Mouse (Mus musculus): ENCODE measurements at regions not wholly inside any gene's neighbourhood (a gene's known extent, or its start where the extent isn't known, plus 50 kb on each side); places are given as distances from the start of the nearest gene placed in this dataset.

GRCm38 (mm10) chr3:123754011-123754610 is 63.5 kb upstream of the Ndst3 start:
- Histone ChIP-seq H3K27ac (no peak overlapping the region), H3K4me1 (no peaks in the 10 kb centered on the region), H3K27me3 (ENCODE audit: low read depth, poor library complexity, severe bottlenecking) (no peaks in the 10 kb centered on the region), H3K9me3 (replicated peaks) (no peaks in the 10 kb centered on the region), H3K36me3 (no peaks in the 10 kb centered on the region), H3K4me3 (no peak overlapping the region)
- DNase-seq (ENCODE audit: low spot score), result no peak
- WGBS, result 87% methylated on average over 7 of the region's 7 CpGs

- 84% methylated on average over 1 of the region's 1 CpGs for WGBS
- no peak overlapping the region for H3K27ac ChIP-seq
- no peak for DNase-seq (ENCODE audit: low spot score)
- no peak overlapping the region for H3K4me3 ChIP-seq
- no peaks in the 10 kb centered on the region for H3K9me3 ChIP-seq (replicated peaks)
- no peaks in the 10 kb centered on the region for H3K27me3 ChIP-seq (ENCODE audit: low read depth, poor library complexity, severe bottlenecking)
- H3K4me1 ChIP-seq, result no peaks in the 10 kb centered on the region
- no peaks in the 10 kb centered on the region for H3K36me3 ChIP-seq
Observed at GRCm38 (mm10) chr3:123754927-123755326, 64.3 kb upstream of the Ndst3 start.

- Histone ChIP-seq H3K4me3 (no peak overlapping the region), H3K4me1 (no peaks in the 10 kb centered on the region), H3K27ac (no peak overlapping the region), H3K36me3 (no peaks in the 10 kb centered on the region), H3K27me3 (ENCODE audit: low read depth, poor library complexity, severe bottlenecking) (no peaks in the 10 kb centered on the region), H3K9me3 (replicated peaks) (no peaks in the 10 kb centered on the region)
- WGBS, result 93% methylated on average over 3 of the region's 3 CpGs
- no peak for DNase-seq (ENCODE audit: low spot score)
Observed at GRCm38 (mm10) chr3:123765911-123766556, 75.4 kb upstream of the Ndst3 start.

DNA sequence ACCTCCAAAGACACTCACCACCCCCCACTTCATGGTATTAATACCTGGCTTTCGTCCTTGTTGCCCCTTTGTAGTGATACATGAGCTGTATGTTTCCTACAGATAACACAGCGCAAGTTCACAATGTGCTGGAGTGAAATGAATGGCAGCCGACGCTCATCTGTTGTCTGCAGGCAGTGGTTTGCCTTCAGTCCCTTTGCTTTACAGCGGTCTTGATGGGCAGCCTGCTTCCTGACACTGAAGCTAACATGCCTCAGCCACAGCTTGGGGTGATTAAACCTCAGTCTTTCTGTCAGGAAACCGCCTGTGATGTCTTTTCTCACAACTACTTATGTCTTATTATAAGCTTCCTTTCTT is 75.9 kb upstream of the Ndst3 start:
- Histone ChIP-seq H3K4me1 (no peaks in the 10 kb centered on the region), H3K36me3 (no peaks in the 10 kb centered on the region), H3K9me3 (replicated peaks) (no peaks in the 10 kb centered on the region), H3K27me3 (ENCODE audit: low read depth, poor library complexity, severe bottlenecking) (no peaks in the 10 kb centered on the region), H3K4me3 (no peak overlapping the region), H3K27ac (no peak overlapping the region)
- no peak for DNase-seq (ENCODE audit: low spot score)
- 71% methylated on average over 6 of the region's 6 CpGs for WGBS

GRCm38 (mm10) chr3:123780507-123780906 is 89.9 kb upstream of the Ndst3 start:
- H3K4me3 ChIP-seq, result no peak overlapping the region
- DNase-seq (ENCODE audit: low spot score), result no peak
- H3K27ac ChIP-seq, result no peak overlapping the region
- H3K4me1 ChIP-seq, result no peaks in the 10 kb centered on the region
- H3K36me3 ChIP-seq, result no peaks in the 10 kb centered on the region
- no peaks in the 10 kb centered on the region for H3K9me3 ChIP-seq (replicated peaks)
- no peaks in the 10 kb centered on the region; the same call in 1 of the 2 replicates for H3K27me3 ChIP-seq (ENCODE audit: low read depth, poor library complexity, severe bottlenecking)

GRCm38 (mm10) chr3:123781581-123781980 is 90.9 kb upstream of the Ndst3 start:
- 74% methylated on average over 1 of the region's 1 CpGs for WGBS

DNA sequence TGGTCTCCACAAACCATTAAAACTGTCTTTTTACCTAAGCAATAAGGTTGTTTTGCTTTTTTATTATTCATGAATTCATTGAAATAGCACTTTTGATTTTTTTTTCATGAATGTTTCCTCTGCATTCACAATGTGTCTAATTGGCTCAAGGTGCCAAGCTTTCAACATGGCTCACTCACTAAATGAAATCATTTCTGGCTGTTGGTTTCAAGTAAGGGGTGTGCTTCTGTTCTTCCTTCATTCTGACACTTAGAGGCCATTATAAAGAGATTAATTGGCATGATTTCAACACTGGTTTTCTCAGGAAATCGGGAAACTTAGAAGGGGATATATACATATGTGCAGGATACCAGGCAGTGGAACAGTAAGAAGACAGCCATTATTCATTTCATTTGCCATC is 93.5 kb upstream of the Ndst3 start:
- 83% methylated on average over 1 of the region's 1 CpGs for WGBS
- Histone ChIP-seq H3K4me1 (no peaks in the 10 kb centered on the region), H3K27me3 (ENCODE audit: low read depth, poor library complexity, severe bottlenecking) (no peaks in the 10 kb centered on the region; the same call in 1 of the 2 replicates), H3K36me3 (no peaks in the 10 kb centered on the region), H3K27ac (no peak overlapping the region), H3K4me3 (no peak overlapping the region), H3K9me3 (replicated peaks) (no peaks in the 10 kb centered on the region)
- DNase-seq (ENCODE audit: low spot score), result no peak

More at GRCm38 (mm10) chr3:123781581-123781980, 90.9 kb upstream of the Ndst3 start:
- H3K4me3 ChIP-seq, result no peak overlapping the region
- no peaks in the 10 kb centered on the region for H3K9me3 ChIP-seq (replicated peaks)
- H3K36me3 ChIP-seq, result no peaks in the 10 kb centered on the region
- H3K27me3 ChIP-seq (ENCODE audit: low read depth, poor library complexity, severe bottlenecking), result no peaks in the 10 kb centered on the region; the same call in 1 of the 2 replicates
- DNase-seq (ENCODE audit: low spot score), result no peak
- no peak overlapping the region for H3K27ac ChIP-seq
- H3K4me1 ChIP-seq, result no peaks in the 10 kb centered on the region

DNA sequence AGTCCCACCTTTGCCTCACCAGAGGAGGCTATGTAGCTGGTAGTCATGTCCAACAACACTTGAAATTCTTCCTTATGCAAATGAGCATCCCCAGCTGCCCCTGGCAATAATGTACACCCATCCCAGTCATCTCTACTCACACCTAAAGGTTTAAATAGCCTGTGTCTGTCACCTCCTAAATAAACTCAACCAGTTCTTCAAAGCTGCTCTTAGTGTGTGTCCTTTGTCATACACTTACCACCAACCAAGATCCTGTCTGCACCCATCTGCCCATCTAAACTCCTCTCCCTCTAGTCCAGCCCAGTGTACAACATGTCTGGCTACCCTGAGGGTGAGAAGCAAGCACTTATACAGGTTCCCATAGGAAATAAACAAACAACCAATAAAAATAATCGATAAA is 103.4 kb upstream of the Ndst3 start:
- no peak overlapping the region for H3K4me3 ChIP-seq
- no peak for DNase-seq (ENCODE audit: low spot score)
- no peak overlapping the region for H3K27ac ChIP-seq
- H3K9me3 ChIP-seq (replicated peaks), result no peaks in the 10 kb centered on the region
- no peaks in the 10 kb centered on the region for H3K4me1 ChIP-seq
- no peaks in the 10 kb centered on the region for H3K36me3 ChIP-seq
- H3K27me3 ChIP-seq (ENCODE audit: low read depth, poor library complexity, severe bottlenecking), result no peaks in the 10 kb centered on the region
- 80% methylated on average over 1 of the region's 1 CpGs for WGBS

DNA sequence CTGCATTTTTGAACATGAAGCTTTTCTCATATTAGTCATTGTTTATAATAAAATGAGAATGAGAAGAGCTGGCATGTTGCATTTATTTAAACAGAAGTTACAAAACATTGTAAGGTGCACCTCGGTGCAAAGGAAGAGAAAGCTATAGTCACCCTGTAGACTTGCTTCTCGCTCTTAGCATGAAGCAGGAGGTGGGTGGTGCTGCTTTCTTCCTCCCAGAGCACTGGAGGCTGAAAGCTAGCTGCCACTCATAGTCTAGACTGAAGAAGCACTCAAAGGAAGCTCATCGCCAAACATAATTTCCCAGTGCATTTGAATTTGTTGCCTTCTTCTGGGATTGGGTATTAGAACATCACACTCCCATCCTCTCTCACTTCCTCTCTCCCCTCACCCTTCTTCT is 114.7 kb upstream of the Ndst3 start:
- 89% methylated on average over 3 of the region's 3 CpGs for WGBS
- no peak for DNase-seq (ENCODE audit: low spot score)
- Histone ChIP-seq H3K27me3 (ENCODE audit: low read depth, poor library complexity, severe bottlenecking) (no peaks in the 10 kb centered on the region), H3K4me3 (no peak overlapping the region), H3K36me3 (no peaks in the 10 kb centered on the region), H3K27ac (no peak overlapping the region), H3K9me3 (replicated peaks) (no peaks in the 10 kb centered on the region), H3K4me1 (no peaks in the 10 kb centered on the region)

- no peaks in the 10 kb centered on the region for H3K27me3 ChIP-seq (ENCODE audit: low read depth, poor library complexity, severe bottlenecking)
- DNase-seq (ENCODE audit: low spot score), result no peak
- WGBS, result 84% methylated on average over 1 of the region's 1 CpGs
- H3K4me1 ChIP-seq, result no peaks in the 10 kb centered on the region
- no peaks in the 10 kb centered on the region for H3K9me3 ChIP-seq (replicated peaks)
- no peak overlapping the region for H3K4me3 ChIP-seq
- H3K27ac ChIP-seq, result no peak overlapping the region
- H3K36me3 ChIP-seq, result no peaks in the 10 kb centered on the region
Observed at GRCm38 (mm10) chr3:123806050-123806449, 115.4 kb upstream of the Ndst3 start.

DNA sequence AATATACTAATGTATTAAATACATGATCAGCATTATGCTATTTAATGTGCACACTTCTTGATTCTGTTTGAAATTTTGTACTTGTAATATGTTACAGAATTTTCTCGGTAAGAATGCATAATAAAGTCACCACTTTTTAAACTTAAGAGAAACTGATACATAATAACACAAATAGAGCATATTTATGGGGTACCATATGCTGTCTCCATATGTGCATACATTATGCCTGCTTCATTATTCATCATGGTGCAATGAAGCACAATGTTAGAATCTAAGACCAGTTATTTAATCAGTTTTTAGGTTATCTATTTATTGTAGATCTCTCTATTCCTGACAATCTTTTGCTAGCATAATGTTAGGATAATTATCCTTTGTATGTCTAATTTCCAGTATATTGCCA is 115.9 kb upstream of the Ndst3 start:
- no peaks in the 10 kb centered on the region for H3K9me3 ChIP-seq (replicated peaks)
- H3K27me3 ChIP-seq (ENCODE audit: low read depth, poor library complexity, severe bottlenecking), result no peaks in the 10 kb centered on the region
- no peaks in the 10 kb centered on the region for H3K4me1 ChIP-seq
- WGBS, result 98% methylated on average over 1 of the region's 1 CpGs
- no peak for DNase-seq (ENCODE audit: low spot score)
- no peak overlapping the region for H3K4me3 ChIP-seq
- no peaks in the 10 kb centered on the region for H3K36me3 ChIP-seq
- H3K27ac ChIP-seq, result no peak overlapping the region

DNA sequence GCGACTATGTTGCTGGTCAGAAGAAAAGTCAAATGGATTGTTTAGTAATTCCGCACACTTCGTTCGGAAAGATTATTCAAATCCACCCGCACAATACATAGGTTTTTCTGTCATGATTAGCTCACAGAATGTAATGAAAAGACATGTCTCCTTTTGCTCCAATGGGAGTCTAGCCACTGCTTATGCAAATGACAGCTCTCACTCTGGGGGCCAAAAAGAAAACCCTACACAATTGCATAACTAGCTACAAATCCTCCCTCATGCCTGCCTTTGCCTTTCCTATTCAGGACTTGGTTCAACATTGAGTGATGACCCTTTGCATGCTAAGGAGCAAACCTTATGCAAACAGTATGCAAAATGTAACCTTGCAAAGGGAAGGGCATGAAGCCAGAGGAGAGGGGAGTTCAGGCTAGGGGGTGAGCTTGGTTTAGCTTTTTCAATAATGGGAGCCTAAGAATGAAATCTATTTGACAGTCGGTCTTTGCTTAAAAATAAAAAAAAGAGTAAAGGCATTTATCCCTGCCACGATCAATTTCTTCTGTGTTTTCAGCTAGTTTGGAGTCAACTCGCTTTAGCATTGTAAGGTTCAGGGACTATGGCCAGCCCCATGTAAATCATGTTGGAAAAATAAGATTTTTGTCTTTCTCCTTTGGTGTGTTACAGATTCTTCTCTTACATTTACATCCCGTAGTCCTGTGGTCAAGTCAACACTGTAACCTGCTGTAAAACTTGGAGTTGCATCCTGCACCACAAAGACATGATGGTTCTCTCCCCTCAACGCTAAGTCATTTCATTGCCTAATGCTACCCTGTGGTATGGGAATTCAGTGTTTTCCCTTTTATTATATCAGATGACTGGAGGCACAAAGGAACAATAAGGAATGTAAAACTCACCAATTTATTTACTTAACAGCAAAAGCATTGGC is 119.6 kb upstream of the Ndst3 start:
- H3K4me3 ChIP-seq, result no peak overlapping the region
- no peaks in the 10 kb centered on the region for H3K4me1 ChIP-seq
- H3K27me3 ChIP-seq (ENCODE audit: low read depth, poor library complexity, severe bottlenecking), result no peaks in the 10 kb centered on the region
- no peaks in the 10 kb centered on the region for H3K9me3 ChIP-seq (replicated peaks)
- no peak overlapping the region for H3K27ac ChIP-seq
- WGBS, result 93% methylated on average over 10 of the region's 10 CpGs
- no peaks in the 10 kb centered on the region for H3K36me3 ChIP-seq
- no peak for DNase-seq (ENCODE audit: low spot score)

DNA sequence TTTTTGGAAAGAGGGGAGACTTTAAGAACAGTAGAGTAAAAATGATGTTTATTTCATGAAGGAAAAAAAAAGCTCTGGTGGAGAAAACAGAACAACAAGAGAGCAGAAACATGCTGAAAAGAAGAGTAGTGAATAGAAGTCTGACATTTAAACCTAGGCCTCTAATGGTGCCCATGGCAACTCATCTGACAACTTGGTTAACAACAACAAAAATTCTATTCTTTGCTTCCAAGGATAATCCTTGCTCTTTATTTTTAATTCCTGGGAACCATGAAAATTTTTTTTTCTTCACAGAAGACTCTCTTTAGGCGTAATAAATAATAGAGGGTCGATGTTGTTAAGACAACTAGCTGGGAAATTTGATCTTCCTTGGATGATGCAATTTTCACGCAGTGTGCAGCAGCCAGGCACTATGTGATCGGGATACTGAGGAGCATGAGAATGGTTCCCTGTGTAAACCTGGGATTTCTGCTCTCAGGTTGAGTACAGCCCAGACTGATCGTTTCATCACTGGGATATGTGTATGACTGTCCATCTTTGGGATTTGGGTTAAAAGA is 120.4 kb upstream of the Ndst3 start:
- Histone ChIP-seq H3K27me3 (ENCODE audit: low read depth, poor library complexity, severe bottlenecking) (no peaks in the 10 kb centered on the region), H3K4me3 (no peak overlapping the region), H3K27ac (no peak overlapping the region), H3K36me3 (no peaks in the 10 kb centered on the region), H3K9me3 (replicated peaks) (no peaks in the 10 kb centered on the region), H3K4me1 (no peaks in the 10 kb centered on the region)
- DNase-seq (ENCODE audit: low spot score), result no peak
- WGBS, result 83% methylated on average over 5 of the region's 5 CpGs
